Mouse (Mus musculus) layer of hippocampus, postnatal 36 days (tissue): ENCODE results near the gene Tmprss6. TPM values are rescaled to one million over a fixed set of nuclear protein-coding genes. Genes with fewer than 3 reads are reported as not detected.

Experiments used
- DNase-seq, 2 experiments: peaks; one replicate each; pipeline ENCODE4 v3.0.0; 2022
- total RNA-seq, 2 experiments: library from RNA; stranded (reverse); gene quantifications; 2 replicates each; pipeline ENCODE4 v1.2.3; 2021

Gene Tmprss6
- 1 to 10 TPM; 3.7 to 5.0 TPM for total RNA-seq

DNA sequence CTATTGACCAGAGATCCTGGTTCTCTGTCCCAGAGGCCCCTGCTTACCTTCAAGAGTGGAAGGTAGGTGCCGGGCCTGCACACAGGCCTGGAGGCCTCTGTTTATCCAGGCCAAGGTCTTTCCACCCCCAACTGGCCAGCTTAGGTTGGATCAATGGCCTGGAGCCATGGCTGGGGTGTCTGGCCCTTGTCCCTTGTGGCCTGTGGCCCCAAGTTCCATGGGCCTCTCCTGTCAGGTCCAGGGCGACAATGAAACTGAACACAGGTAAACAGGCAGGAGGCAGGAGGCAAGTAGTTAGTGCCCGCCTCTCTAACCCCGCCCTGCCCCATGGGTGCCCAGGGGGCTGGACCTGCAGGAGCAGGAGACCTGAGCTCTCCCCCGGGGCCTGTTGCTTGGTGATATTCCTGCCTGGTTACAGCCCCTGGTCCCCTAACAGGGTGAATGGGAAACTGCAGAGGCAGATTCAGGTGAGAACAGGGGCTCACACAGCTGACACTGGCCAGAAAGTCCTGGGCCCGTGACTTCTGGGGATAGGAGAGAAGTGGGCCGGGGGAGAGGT is at the start of gene Tmprss6:
Gene Tmprss6, minus strand, starts transcription at position 256 of the 559 bp plus-strand sequence.
- DNase-seq = no peak

DNA sequence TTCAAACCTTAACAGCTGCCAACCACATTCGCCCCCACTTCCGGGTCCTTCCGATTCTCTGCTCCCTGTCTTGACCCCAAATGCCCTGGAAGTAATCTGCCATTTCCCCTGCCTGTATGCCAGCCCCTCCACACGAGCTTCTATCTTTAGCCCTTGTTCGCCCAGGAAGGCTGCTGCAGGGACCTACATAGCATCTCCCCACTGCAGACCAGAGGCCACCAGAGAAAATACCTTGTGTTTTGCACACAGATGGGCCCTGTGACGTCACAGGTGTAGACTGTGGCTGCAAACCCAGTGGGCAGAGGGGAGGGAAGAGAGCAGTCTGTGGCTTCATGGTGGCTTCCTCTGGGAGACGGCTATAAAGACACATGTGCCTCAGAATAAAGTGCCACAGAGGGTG is 49.8 kb upstream of the Tmprss6 start:
- no peak for DNase-seq

DNA sequence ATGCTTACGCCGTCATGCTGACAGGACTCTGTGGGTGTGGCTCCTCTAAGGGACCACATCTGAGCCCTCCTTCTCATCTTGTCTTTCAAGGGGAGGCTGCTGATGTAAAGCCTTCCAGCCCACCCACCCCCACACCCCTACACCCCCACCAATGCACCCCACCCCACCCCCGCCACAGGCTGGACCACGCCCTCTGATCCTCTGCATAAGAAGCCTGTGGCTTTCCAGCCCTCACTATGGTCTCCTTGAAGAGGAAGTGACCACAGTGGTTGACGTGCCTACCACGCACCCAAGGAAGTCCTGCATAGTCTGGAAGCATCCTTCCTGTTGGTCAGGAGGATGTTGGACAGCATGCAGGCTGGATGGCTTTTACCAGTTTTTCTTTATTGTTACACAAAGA is 47.3 kb upstream of the Tmprss6 start:
- DNase-seq = no peak

DNA sequence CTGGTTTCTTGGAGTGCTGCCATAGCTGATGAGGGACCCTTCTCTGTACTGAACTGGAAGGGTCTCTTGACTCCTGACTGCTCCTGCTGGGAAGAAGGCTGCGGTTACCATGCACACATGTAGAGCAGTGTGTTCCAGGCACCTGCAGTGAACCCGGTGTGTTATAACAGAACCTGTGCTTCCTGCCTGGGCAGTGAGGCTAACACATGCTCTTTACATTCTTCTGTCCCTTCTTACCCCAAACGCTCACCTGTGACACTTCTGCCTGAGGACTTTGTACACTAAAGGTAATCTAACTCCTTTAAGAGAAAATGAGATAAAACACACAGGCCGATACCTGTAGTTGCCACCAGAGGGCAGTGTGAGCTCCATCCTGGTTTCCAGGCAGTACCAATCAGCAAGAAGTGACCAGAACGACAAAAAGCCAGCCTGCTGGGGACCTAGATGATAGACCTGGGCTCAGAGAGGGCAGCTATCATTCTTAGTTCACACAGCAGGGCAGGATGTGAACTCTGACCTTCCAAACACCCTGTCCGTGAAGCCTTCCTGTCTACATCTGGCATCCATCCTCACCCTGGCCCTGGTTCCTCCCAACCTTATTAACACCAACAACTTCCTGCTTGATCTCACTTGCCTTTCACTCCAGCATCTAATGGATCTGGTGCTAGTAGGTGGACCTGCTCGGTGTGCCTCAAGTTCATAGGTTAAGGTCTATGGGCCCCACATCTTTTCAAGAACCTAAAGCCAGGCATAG is 46.1 kb upstream of the Tmprss6 start:
- DNase-seq = peak; percentile 71 to 78

DNA sequence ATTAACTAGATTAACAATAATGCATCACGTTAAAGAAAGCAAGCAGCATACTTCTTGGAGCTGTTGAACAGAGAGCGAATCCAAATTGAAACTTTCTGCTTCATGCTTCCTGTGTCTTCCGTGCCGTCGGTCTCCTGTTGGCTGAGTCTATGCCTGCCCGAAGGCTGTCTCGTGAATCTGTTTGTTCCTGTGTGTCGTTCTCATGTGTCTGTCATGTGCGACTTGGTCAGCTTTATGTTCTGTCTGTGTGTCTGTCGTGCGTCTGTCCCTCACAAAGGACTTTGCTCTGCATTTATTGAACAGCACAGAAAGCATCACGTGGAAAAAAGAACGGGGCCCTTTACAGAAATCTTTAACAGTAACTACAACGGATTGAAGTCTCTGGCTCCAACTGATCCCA is 44.6 kb upstream of the Tmprss6 start:
- DNase-seq = no peak

DNA sequence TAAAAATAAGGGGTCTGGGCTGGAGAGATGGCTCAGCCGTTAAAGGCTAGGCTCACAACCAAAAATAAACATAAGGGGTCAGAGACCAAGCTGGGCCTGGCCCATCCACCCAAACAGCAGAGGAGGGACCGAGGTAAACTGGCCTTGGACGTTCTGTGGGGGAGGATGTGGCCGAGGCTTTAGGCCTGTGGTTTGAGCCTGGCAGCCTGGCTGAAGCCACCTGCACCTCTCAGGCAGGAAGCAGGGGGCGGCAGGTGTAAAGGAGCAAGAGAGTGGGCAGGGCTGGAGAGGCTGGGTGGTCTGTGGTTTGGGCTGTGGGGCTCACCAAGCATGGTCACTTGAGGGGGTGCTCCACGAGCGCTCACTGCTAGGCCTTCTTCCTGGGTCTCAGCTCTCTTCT is 43.5 kb upstream of the Tmprss6 start:
- no peak for DNase-seq

DNA sequence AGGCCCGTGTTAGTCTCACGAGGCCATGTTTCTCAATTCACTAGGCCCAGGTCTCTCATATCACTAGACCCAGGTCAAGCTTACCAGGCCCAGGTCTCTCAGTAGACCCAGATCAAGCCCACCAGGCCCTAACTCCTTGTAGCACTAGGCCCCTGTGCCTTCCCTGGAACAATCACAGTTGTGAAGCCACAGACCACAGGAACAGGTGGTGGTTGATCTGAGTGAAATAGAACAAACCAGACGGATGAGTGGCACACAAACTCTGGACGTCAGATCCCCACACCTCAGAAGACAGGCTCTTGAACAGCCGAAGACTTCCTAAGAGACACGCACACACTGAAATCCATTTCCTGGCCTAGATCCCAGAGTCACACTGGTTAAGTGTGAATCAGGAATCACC is 42.3 kb upstream of the Tmprss6 start:
- no peak for DNase-seq

DNA sequence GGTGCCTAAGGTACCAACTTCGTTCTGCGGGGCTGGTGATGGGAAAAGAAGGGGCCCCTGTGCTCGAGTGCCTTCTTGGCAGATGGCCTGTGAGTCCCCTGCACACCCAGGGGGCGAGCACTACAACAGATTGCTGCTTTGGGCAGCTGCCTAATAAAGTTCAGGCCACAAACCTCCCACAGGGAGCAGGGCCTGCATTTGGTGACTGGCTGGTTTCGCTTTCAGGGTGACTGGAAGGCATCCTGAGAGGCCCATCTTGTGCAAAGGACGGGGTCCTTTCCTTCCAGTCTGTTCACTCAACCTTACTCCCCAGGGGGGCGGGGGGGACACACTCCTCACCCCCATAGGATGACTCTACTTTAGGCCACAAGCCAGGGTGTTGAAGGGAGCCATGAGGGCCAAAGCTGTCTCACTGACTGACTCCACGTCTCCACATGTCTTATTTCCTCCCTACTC is 41.7 kb upstream of the Tmprss6 start:
- no peak for DNase-seq

DNA sequence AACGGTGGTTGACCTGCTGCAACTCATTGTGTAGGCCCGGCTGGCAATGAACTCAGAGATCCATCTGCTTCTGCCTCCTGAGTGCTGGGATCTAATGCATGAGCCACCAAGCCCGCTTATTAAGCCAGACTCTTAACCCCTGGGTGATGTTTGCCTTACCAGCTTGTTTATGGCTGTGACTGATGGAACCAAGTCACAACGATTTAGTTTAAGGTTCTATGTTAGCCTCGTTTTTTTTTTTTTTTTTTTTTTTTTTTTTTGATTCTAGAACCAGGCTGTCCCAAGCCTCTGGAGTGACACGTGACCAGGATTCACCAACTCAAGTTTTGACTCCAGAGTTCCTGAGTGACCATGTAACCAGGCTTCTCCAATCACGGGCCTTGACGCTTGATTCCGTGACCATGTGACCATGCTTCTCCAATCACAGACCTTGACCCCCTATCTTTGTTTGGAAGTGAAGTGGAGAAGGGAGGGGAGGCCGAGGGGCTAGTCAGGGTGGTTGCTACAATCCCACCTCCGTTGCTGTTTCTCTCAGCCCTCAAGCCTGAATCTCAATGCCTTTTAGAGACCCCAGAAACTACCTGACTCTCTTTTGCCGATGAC is 41.0 kb upstream of the Tmprss6 start:
- DNase-seq = no peak

DNA sequence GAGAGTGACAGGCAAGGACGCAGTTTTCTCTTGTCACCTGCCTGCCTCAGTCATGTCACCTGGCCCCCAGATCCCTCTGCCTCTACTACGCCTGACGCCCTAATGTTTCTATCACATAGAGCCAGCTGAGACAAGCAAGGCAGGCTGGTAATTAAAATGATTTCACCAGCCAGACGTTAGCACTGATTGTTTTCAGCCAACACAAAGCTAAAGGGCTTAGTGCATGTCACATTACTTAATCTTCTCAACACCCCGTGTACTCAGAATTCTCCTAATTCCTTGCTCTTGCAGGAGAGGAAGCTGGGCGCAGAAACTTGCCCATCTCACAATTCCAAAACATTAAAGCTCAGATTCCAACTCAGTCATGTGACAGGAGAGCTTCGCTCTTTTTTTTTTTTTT is 40.0 kb upstream of the Tmprss6 start:
- no peak for DNase-seq

DNA sequence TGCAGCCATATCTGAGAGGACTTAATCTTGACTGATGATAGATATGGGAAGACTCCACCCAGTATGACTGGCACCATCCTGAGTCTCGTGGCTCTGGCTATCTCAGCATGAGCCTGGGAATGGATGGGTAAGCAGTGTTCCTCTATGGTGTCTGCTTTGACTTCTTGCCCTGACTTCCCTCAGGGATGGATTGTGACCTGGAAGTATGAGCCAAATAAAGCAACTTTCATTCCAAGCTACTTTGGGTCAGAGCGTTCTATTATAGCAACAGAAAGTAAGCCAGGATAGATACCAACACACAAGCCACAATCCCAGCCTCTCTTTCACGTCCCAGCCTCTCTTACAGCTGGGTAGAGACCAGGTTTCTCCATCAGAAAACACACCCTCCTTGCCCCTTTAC is 37.1 kb upstream of the Tmprss6 start:
- DNase-seq = no peak

DNA sequence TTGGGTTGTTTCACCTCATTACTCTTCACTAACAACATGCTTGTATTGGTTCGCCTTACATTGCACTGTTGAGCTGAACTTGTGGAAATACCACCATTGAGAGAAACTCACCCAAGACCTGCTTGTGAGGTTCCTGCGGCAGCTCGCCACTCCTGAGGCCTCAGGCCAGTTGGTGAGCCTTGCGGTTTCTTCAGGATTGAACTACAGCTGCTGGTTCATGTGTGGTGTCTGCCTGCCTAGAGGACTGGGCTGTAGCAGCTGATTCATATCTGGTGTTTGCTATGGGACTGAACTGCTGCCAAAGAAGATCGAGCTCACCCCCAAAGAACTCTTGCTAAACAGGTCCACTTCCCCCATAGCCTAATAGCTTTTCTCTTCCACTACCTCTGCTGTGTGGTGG is 36.4 kb upstream of the Tmprss6 start:
- no peak for DNase-seq

DNA sequence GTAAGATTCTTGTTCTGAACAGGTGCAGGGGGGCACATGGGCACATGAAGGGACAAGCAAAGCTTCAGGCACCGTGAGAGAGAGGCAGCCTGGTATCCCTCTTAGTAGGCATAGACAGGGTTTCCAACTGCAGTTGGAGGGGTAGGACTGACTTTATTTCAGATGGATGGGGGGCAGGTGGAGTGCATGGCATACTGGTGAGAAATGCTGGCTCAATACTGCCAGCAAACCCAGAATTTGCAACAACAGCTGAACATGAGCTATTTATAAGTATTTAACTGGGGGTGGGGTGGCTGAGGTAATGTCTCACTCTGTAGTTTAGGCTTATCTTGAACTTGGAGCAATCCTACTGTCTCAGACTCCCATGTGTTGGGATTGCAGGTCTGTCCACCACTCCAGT is 35.6 kb upstream of the Tmprss6 start:
- DNase-seq = no peak

DNA sequence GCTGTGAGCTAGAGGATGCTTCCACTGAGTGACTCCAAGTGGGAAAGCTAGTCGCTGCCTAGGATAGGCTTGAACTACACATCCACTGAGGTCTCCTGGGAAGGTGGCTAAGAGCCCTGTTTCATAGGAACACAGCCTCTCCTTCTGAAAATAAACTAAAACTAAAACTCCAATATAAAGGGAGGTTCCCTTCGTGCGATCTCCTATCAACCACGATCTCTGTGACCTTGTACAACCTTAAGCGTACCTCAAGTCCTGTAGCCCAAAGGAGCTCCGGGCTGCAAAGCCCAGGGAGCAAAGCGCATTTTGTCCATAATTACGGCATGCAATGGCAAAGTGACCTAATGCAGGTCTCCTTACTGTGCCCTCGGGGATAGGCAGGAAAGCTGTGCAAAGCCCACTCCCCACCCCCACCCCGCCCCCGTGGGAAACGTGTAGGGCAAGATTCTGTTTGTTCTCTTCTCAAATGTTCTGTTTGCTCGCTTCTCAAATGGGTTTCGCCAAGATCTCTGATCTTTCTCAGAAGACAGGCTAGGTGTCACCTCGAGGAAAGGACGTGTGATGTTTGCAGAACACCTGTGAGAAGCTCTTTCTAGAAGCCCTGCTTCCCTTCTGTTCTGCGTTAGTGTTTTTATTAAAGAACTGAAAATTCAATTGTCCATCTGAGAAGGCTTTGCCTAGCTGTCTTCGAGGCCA is 34.2 kb upstream of the Tmprss6 start:
- DNase-seq = no peak

DNA sequence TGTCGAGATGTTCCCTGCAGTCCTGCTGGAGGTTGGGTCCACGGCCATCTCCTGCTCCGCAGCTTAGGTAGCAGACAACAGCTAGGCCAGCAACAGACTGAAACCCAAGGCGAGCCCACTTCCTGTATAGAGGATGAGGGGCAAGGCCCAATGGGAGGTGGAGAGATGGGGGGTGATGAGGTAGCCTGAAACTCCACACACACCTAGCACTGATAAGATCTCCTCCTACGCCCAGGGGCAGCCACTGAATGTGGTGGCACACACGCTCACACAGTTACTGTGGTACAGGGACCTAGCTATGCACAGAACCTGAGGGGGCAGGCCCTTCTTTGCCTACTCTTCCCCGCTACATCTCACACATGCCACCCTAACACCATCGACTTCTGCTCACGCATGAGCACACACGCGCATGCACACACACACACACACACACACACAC is 26.6 kb upstream of the Tmprss6 start, which contains the start of gene Il2rb:
Gene Il2rb, minus strand, starts transcription at position 304 of the 439 bp plus-strand sequence.
- no peak for DNase-seq

DNA sequence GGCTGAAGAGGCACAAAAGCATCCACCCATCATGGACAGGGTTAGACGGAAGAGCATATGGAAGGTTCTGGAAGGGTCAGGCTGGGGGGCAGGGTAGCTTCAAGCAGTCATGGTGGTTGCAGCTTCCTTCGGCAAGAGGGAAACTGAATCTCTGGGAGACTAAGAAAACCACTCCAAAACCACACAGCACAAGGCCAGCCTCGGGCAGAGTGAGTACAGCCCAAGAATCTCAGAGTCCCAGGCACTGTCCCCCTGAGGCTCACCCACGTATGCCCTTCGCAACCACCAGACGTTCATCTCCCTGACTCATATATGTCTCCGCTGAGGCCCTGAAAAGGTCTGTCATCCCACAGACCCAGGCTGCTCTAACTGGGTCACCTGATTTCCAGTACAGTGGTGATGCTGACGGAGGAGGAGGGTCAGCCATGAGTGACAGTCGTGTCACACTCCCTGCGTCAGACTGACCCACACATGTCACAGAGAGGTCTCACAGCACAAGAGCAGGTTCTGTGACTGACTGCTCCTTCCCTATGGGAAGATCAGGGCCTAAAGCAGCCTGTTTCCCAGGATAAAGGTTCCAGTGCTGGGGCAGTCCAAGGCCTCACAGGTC is 25.1 kb upstream of the Tmprss6 start:
- DNase-seq = no peak

DNA sequence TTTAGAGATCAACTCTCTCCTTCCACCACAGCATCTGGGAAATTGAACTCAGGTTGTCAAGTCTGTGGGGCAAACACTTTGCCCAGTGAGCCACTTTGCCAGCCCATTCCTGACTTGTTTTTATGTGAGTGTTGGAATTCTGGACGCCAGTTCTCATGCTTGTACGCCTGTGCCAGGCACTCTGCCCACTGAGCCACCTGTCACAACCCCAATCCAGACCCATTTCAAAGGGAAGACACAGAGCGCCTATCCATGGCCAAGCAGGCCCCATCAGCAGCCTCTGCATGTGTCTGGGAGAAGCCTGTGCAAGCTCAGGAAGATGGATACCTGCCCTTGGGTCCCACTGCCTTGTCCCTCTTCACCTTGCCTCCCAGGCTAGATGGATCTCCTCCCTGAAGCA is 22.9 kb upstream of the Tmprss6 start:
- no peak for DNase-seq

DNA sequence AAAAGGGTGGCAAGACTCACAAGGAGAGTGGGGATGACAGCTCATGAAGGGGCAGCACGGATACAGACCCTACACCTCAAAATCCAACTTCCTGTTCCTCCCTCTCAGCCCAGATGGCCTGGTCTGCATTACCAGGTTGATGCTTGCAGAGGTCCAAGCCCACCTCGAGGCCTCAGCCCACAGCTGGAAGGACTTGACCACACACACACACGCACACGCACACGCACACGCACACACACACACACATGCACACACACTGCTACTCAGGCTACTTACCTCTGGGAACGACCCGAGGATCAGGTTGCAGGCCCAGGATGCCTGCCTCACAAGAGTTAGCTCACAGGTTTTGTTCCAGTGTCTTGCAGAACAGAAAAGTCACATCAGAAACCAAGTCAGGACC is 21.5 kb upstream of the Tmprss6 start:
- DNase-seq = no peak

DNA sequence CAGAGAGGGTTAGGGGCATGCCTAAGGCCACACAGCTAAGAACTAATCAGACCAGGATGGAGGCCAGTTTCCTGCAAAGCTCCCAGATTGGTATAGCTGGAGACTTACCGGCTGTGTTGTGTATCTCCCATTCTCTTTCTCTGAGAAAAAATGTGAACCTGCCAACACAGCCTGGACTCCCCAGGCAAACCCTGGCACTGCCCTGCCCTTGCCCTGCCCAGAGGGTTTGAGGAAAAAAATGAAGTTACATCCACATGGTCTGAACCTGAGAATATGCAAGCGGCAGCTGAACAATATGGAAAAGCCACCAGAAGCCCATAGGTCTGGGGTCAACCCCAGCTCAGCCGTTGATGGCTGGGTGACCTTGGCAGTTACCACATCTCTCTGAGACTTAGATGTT is 20.8 kb upstream of the Tmprss6 start:
- no peak for DNase-seq

DNA sequence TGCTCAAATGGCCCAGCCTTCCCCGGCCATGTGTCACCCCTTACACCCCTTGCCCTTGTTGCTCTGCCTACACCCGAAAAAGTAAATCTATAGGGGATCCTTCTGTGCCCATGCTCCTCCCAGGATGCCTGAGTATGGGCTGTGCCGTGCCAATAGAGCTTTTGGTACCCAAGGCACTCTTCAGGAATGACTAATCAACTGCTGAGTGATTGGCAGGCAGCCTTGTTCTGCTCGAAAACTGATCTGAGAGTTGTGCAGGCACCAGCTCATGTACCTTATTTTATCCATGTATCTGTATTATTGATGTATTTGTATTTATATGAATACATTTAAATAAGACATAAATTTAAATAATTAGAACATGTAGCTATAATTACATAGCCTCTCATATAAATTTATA is 18.6 kb upstream of the Tmprss6 start:
- no peak for DNase-seq

DNA sequence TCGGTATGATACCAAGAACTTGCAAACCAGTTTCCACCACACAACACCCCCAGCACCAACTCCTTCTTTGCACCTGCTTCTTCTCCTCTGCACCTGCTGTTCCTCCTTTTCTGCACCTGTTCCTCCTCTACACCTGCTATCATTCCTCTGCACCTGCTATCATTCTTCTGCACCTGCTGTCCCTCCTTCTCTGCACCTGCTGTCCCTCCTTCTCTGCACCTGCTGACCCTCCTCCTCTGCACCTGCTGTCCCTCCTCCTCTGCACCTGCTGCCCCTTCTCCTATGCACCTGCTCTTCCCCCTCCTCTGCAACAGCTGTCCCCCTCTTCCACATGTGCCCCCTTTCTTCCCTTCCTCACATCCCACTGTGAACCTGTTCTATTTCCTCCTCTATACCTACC is 18.1 kb upstream of the Tmprss6 start:
- no peak for DNase-seq

DNA sequence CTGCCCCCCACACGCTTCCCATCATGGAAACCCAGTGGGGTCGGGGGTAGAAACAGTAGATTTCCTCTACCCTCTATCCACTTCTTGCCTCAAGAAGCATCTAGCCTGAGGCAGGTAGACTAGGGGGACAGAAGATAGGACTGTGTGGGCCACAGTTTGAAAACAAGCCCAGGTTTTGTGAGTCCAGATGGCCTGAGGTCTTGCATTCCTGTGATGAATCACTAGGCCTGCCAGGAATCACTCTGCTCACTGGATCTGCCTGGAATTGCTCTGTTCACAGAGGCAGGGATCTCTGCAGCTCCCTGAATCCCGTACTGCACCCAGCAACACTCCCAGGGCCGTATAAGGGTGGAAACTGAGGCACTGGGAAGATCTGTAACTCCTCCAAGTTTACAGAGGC is 14.9 kb upstream of the Tmprss6 start:
- DNase-seq = peak in 1 of 2 experiments; percentile 4

DNA sequence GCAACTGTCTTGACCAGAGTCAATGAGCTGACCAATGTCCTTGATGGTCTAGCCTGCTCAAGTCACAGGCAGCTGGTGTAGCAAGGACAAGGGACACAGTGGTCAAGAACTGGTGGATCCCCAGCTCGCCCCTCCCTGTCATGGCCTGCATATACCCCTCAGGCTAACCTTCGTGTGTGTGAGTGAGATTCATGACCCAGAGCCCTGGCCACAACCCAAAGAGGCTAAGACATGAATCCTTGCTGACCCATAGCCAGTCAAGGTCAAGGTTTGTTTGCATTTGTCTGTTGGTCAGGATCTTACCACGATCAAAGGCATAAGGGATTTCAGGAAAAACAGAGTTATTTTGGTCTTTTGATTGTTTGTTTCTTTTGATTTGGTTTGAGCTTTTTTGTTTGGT is 14.1 kb upstream of the Tmprss6 start:
- no peak for DNase-seq
